Mouse (Mus musculus) kidney, adult 2 months (tissue): ENCODE measurements at regions not wholly inside any gene's neighbourhood (a gene's known extent, or its start where the extent isn't known, plus 50 kb on each side); places are given as distances from the start of the nearest gene placed in this dataset.

ENCODE experiments used
- CTCF ChIP-seq: fragments of 200-500 bp; conservative IDR thresholded peaks from 2 replicates; pipeline ENCODE4 v1.5.1; 2011; ENCODE audit warnings: low read depth, mild to moderate bottlenecking, control low read depth, low read length, moderate library complexity, mixed read lengths; ENCODE audit not compliant: insufficient read depth, insufficient read length
- POLR2A ChIP-seq: fragments of 200-500 bp; IDR thresholded peaks from one replicate; pipeline ENCODE4 v1.6.1; 2011; ENCODE audit warnings: low read depth, low read length, control low read depth

GRCm38 (mm10) chr2:75484951-75485350 lies 174.1 kb upstream of the Hnrnpa3 start:
- no peak for TF ChIP-seq CTCF
- TF ChIP-seq POLR2A = no peak
